Mouse (Mus musculus) embryonic fibroblast, embryonic 13.5 days (primary cell): ENCODE results near the gene Kif1bp.

ENCODE experiments used
- CTCF ChIP-seq: IDR thresholded peaks from 2 replicates; pipeline ENCODE4 v1.5.1; 2011; ENCODE audit warnings: mild to moderate bottlenecking, control low read depth, low read length, moderate library complexity, borderline replicate concordance; ENCODE audit not compliant: insufficient read depth
- POLR2A ChIP-seq: IDR thresholded peaks from 2 replicates; pipeline ENCODE4 v1.6.1; 2011; ENCODE audit warnings: low read depth, mild to moderate bottlenecking, control low read depth, low read length, moderate library complexity

GRCm38 (mm10) chr10:62511528-62511927 lies 66.7 kb downstream of the Kif1bp start:
- TF ChIP-seq CTCF (no peak), POLR2A (no peak)
